In genomic region chr19:34684857-34685256, GRCm38 (mm10) we compare ENCODE assay signal across 9 mouse cellular contexts. TPM values are rescaled to one million over a fixed set of nuclear protein-coding genes. Genes with fewer than 3 reads are reported as not detected.
DNase-seq lines count a peak whose midpoint lies in the region; TF ChIP-seq lines count a peak whose summit lies in the region.
"Had no signal": no experiment of that assay in that cellular context is flagged by ENCODE, and none has a peak within 500 bp of the region (broad histone marks: within the 10 kb centered on the region; RNA-seq: fewer than 3 reads in every experiment).

No protein-coding gene starts in this region.

- H3K36me3 ChIP-seq in kidney, adult 2 months (ENCODE audit: control insufficient read depth, insufficient read depth, low read length), result no peaks in the 10 kb centered on the region; the same call in 1 of the 2 replicates
- H3K36me3 ChIP-seq in small intestine, adult 2 months (ENCODE audit: control insufficient read depth, insufficient read depth, low read length), result no peaks in the 10 kb centered on the region
- H3K36me3 ChIP-seq: neural tube, embryonic 12.5 days had no signal

- TF ChIP-seq CTCF in kidney, adult 2 months (conservative IDR thresholded peaks at IDR 0.05; ENCODE audit: insufficient read depth, insufficient read length, low read depth, low read length), result peak; percentile 88
- TF ChIP-seq CTCF in small intestine, adult 2 months (IDR thresholded peaks at IDR 0.05; ENCODE audit: extremely low read depth, insufficient read length, insufficient replicate concordance, low read depth, low read length), result peak; percentile 80; the same call in 1 of the 2 replicates

- H3K4me1 ChIP-seq in kidney, adult 2 months (ENCODE audit: control insufficient read depth, insufficient read depth, low read length), result no peaks in the 10 kb centered on the region; the same call in 1 of the 2 replicates
- no peaks in the 10 kb centered on the region for H3K4me1 ChIP-seq in small intestine, adult 2 months (ENCODE audit: control insufficient read depth, insufficient read depth, insufficient read length, low read length)
- H3K4me1 ChIP-seq: neural tube, embryonic 12.5 days had no signal

- TF ChIP-seq POLR2A in kidney, adult 2 months (IDR thresholded peaks at IDR 0.05; ENCODE audit: low read depth, low read length), result no peak
- no peak for TF ChIP-seq POLR2A in small intestine, adult 2 months (IDR thresholded peaks at IDR 0.05; ENCODE audit: low read depth, low read length)

- H3K4me3 ChIP-seq in kidney, adult 2 months (ENCODE audit: insufficient read depth, low read depth, low read length), result no peak overlapping the region
- H3K4me3 ChIP-seq in small intestine, adult 2 months (ENCODE audit: low read depth, low read length), result no peak overlapping the region
- H3K4me3 ChIP-seq: neural tube, embryonic 12.5 days had no signal

- H3K27me3 ChIP-seq in kidney, adult 2 months (replicated peaks; ENCODE audit: control insufficient read depth, insufficient read depth, low read length), result no peaks in the 10 kb centered on the region; the same call in 1 of the 2 replicates
- H3K27me3 ChIP-seq in small intestine, adult 2 months (ENCODE audit: control insufficient read depth, insufficient read depth, low read length), result no peaks in the 10 kb centered on the region
- H3K27me3 ChIP-seq: neural tube, embryonic 12.5 days had no signal

- 53% methylated on average over 1 of the region's 1 CpGs for WGBS in kidney, adult 2 months
- WGBS in small intestine, adult 2 months, result 54% methylated on average over 1 of the region's 1 CpGs

- no peak overlapping the region for H3K27ac ChIP-seq in kidney, adult 2 months (ENCODE audit: insufficient read depth, low read depth, low read length)
- no peak overlapping the region for H3K27ac ChIP-seq in small intestine, adult 2 months (ENCODE audit: insufficient read depth, low read depth, low read length)
- H3K27ac ChIP-seq: neural tube, embryonic 12.5 days had no signal

- DNase-seq in adrenal gland, adult (ENCODE audit: inconsistent age in 2 of 2, low spot score in 1 of 2), result peak; percentile 50 to 79
- no peak for DNase-seq in adrenal gland, postnatal 4 days (ENCODE audit: low spot score in 2 of 2)
- peak; percentile 13 for DNase-seq in ovary, postnatal 14 days (ENCODE audit: low spot score)
- no peak for DNase-seq in ovary, postnatal 10 days (ENCODE audit: low spot score)
- peak; percentile 68 for DNase-seq in embryo, embryonic 10 days (ENCODE audit: low spot score)
- DNase-seq in kidney, adult 2 months, result peak; percentile 68
- peak; percentile 42 to 54 for DNase-seq in lung, adult 18-20 months

RNA-seq across cellular contexts. Expression of gene Ifit1, which starts 44.2 kb away (rescaled TPM):
- total RNA-seq in adrenal gland, postnatal 4 days (2021), result 1 to 10 TPM; 1.2 to 1.7 TPM
- 3.6 and 5.6 TPM in 2 replicates for polyA plus RNA-seq in kidney, adult 2 months (2012; rRNA removed)
- polyA plus RNA-seq in small intestine, adult 2 months (2012; rRNA removed), result 2.8 and 15.4 TPM in 2 replicates

RNA-seq across cellular contexts. Expression of gene Ifit1bl2, which starts 44.3 kb away (rescaled TPM):
- under 1 TPM in 1 of 2 experiments, not detected in 1; 0.20 TPM for total RNA-seq in adrenal gland, postnatal 4 days (2021)
- polyA plus RNA-seq in kidney, adult 2 months (2012; rRNA removed), result 0.35 and 0.42 TPM in 2 replicates
- 4.8 and 11.3 TPM in 2 replicates for polyA plus RNA-seq in small intestine, adult 2 months (2012; rRNA removed)

Comparison
In these comparisons a context has a peak if more than half of its experiments do, and no peak if none do; other contexts are left out.
1. DNase-seq: peak in adrenal gland, adult (2 of 2), ovary, postnatal 14 days (single experiment), embryo, embryonic 10 days (single experiment), kidney, adult 2 months (single experiment) and lung, adult 18-20 months (2 of 2); none in adrenal gland, postnatal 4 days (0 of 2) and ovary, postnatal 10 days (single experiment).